Mouse (Mus musculus) liver, postnatal 0 days (tissue): ENCODE results near the gene 1110051M20Rik.

Experiments used
- CTCF ChIP-seq: sonication (generic); IDR thresholded peaks from 2 replicates; pipeline ENCODE4 v1.5.1; 2016; ENCODE audit warnings: antibody characterized with exemption, low read depth
- EP300 ChIP-seq: IDR thresholded peaks from 2 replicates; pipeline ENCODE4 v1.6.1; 2016; ENCODE audit warnings: antibody characterized with exemption, low read depth, mild to moderate bottlenecking

DNA sequence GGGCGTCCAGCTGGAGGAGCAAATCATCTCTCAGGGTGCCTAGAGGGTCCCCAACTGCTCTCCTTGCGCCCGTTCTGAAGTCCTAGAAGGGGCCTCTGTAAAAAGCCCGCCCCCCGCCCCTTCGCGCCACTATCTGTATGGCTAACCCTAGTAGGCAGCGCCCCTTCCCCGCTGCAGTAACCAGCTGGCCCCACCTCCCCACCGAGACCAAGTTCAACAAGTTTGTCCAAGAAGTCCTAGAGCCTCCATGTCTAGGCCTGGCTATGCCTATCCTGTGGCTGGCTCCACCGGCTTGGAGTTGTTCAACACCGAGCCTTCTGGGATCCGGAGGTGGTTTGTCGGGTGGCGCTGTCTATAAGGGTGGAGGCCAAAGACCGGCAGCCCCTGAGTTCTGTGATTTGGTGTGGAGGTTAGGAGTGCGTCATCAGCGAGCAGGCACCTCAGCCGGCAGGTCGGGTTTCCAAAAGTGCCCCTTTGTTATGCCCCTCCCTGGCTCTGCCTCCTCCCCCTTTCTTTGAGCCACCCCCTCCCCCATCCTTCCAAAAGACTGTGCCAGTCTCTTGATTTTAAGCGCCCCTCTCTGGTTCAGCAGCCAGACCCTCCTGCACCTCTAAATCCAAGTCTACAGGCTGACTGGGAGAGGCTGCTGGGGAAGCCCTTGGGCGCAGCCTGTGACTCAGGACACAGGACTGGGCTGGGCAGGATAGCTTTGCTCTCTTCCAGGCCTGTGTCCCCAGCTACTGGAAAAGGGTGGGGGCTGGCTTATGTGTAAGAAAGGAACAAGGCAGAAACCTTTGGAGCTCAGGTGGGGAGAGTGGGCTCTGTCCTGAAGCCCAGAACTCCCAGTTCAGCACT, 187.2 kb downstream of the 1110051M20Rik start:
- TF ChIP-seq EP300 (no peak), CTCF (no peak)
